Mouse (Mus musculus): ENCODE measurements around the gene Kirrel3. TPM values are rescaled to one million over a fixed set of nuclear protein-coding genes. Genes with fewer than 3 reads are reported as not detected.

The Kirrel3 gene
- polyA plus RNA-seq, 1 experiment from 2014 or later, result 0.13 TPM

DNA sequence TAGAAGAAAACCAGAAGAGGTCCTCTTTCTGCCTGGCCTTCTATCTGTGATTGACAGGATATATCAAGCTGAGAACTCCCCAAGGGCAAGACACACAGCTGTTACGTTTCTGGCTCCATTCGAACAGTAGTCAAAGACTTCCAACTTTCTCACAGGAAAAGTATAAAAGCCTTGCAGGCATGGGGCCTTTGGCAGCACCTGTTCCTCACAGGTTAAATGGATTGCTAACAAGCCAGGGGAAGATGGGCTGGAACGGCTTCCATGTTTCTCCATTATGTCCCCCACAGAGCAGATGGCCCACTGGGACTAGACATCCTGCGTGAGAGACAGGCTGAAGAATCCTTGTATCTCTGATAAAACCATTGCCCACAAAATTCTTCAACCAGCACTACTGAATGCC, 415.5 kb downstream of the Kirrel3 start:
- Histone ChIP-seq H3K9me3 (replicated peaks) (no peaks in the 10 kb centered on the region), H3K27ac (replicated peaks) (no peak overlapping the region), H3K4me2 (no peak overlapping the region), H3K36me3 (replicated peaks) (no peaks in the 10 kb centered on the region), H3K27me3 (no peaks in the 10 kb centered on the region), H3K9ac (no peak overlapping the region), H3K4me1 (replicated peaks) (no peaks in the 10 kb centered on the region), H3K4me3 (replicated peaks) (no peak overlapping the region)
- ATAC-seq (ENCODE audit: insufficient read depth), result no peak
- 63% methylated on average over 4 of the region's 4 CpGs for WGBS (ENCODE audit: insufficient replicate concordance)

DNA sequence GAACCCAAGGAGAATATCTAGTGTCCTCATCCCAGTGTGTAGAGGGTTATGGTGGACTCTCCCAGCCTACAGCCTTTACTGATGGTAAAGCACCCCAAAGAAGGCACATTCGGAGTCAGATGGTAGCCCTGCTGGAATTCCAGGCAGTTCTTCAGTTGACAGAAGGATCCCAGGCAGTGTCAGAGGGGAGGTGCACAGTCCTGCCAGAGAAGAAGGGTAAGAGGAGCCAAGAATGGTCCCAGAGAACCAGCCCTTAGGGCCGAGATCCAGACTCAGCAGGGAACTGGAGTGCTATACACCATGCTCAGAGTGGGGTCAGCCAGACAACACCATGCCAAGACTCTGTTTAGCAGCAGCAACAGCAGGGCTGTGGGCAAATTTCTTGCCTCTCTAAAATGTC, 416.2 kb downstream of the Kirrel3 start:
- Histone ChIP-seq H3K27me3 (no peaks in the 10 kb centered on the region), H3K27ac (replicated peaks) (no peak overlapping the region), H3K9ac (no peak overlapping the region), H3K9me3 (replicated peaks) (no peaks in the 10 kb centered on the region), H3K36me3 (replicated peaks) (no peaks in the 10 kb centered on the region), H3K4me2 (no peak overlapping the region), H3K4me1 (replicated peaks) (no peaks in the 10 kb centered on the region), H3K4me3 (replicated peaks) (no peak overlapping the region)
- ATAC-seq (ENCODE audit: insufficient read depth), result no peak
- 45% methylated on average over 2 of the region's 2 CpGs for WGBS (ENCODE audit: insufficient replicate concordance)

DNA sequence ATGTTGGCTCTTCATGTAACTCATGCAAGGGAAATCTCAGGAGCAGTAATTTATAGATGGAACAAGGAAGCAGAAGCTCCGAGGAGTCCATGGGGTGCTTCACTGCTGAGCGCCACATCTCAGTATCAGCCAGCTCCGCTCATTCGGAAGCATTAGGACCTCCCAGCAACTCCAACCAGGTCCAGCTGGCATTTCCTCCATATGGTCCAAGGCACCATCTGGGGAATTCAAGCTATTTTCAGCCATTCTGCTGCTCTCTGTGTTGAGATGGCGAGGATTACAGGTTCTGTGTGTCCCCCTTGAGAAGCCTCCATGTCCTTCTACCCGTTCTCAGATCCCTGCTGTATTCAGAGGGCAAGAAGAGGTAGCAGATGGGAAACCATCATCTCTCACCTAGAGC, 419.5 kb downstream of the Kirrel3 start:
- no peak overlapping the region for H3K9ac ChIP-seq
- H3K4me3 ChIP-seq (replicated peaks), result no peak overlapping the region
- no peaks in the 10 kb centered on the region for H3K9me3 ChIP-seq (replicated peaks)
- ATAC-seq (ENCODE audit: insufficient read depth), result no peak
- H3K4me2 ChIP-seq, result no peak overlapping the region
- H3K4me1 ChIP-seq (replicated peaks), result no peaks in the 10 kb centered on the region
- H3K36me3 ChIP-seq (replicated peaks), result no peaks in the 10 kb centered on the region
- no peaks in the 10 kb centered on the region for H3K27me3 ChIP-seq
- H3K27ac ChIP-seq (replicated peaks), result no peak overlapping the region
- 65% methylated on average over 6 of the region's 6 CpGs for WGBS (ENCODE audit: insufficient replicate concordance)

DNA sequence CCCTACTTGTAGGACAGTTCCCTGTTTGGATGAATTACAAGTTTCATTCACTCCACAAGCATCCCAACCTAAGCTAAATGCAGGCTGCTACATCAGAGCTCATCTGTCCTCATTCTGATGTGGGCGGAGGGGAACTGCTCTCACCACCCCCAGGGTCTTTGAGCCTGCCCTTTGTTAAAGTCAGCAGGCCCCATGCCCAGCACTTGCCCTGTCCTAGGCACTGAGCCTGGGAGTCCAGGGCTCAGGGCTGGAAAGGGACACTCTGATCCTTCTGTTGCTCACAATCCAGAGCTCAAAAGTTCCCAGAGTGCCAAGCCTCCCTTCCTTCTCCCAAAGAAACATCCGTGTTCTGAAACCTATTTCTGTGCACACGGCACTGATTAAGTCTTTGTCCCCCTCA, 422.3 kb downstream of the Kirrel3 start:
- no peaks in the 10 kb centered on the region for H3K27me3 ChIP-seq
- H3K4me2 ChIP-seq, result no peak overlapping the region
- no peaks in the 10 kb centered on the region for H3K36me3 ChIP-seq (replicated peaks)
- no peaks in the 10 kb centered on the region for H3K9me3 ChIP-seq (replicated peaks)
- ATAC-seq (ENCODE audit: insufficient read depth), result no peak
- no peak overlapping the region for H3K9ac ChIP-seq
- H3K27ac ChIP-seq (replicated peaks), result no peak overlapping the region
- no peaks in the 10 kb centered on the region for H3K4me1 ChIP-seq (replicated peaks)
- H3K4me3 ChIP-seq (replicated peaks), result no peak overlapping the region
- WGBS (ENCODE audit: insufficient replicate concordance), result 54% methylated on average over 3 of the region's 3 CpGs

DNA sequence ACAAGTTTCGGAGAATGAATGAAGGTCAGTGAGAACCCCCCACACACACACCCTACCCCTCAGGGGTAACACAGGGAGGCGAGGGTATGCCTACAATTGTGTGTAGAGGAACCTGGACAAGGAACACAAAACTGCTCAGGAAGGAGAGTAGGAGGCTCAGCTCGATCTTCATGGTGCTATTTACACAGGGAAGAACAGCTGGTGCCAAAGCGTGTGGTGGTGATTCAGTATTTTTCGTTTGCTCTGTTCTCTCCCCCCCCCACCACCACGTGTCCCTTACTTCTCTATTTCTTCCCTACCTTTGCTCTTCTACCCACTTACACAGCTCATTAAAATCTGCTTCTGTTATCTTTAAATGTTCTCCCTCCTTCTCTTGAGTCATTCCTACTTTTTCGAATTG, 426.1 kb downstream of the Kirrel3 start:
- H3K4me1 ChIP-seq (replicated peaks), result no peaks in the 10 kb centered on the region
- WGBS (ENCODE audit: insufficient replicate concordance), result 48% methylated on average over 7 of the region's 7 CpGs
- H3K9ac ChIP-seq, result no peak overlapping the region
- H3K36me3 ChIP-seq (replicated peaks), result no peaks in the 10 kb centered on the region
- no peaks in the 10 kb centered on the region for H3K27me3 ChIP-seq
- no peaks in the 10 kb centered on the region for H3K9me3 ChIP-seq (replicated peaks)
- H3K27ac ChIP-seq (replicated peaks), result no peak overlapping the region
- no peak overlapping the region for H3K4me3 ChIP-seq (replicated peaks)
- no peak overlapping the region for H3K4me2 ChIP-seq
- ATAC-seq (ENCODE audit: insufficient read depth), result no peak

DNA sequence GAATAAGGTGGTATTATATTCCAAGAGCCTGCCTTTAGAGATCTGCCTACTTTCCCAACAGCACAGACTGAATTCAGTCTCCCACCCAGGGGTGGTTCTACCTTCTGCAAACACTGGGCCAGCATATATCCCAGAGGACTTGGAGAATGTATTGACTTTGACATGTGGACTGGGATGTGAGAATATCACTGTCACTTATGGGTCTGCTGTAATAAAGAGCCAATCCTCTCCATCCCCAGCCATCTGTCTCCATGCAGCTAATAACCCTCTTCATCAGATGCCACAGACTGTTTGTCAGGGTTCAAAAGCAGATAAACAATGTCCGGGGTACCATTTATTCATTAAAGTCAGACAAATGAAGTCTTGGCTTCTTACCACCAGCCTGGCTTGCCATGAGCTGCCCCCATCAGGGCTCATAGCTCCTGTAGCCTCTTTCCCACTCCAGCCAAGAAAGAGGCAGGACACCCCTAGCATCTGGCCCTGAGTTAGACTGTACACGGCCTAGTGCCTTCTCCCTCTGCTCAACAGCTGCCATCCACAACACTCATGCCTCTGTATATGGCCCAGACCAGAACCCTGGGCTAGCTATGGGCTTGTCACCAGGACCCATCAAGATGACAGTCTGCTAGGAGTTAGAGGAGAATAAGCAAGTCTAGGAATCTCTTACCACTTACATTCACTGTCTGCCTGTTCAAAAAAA, 426.7 kb downstream of the Kirrel3 start:
- ATAC-seq (ENCODE audit: insufficient read depth), result no peak
- Histone ChIP-seq H3K4me2 (no peak overlapping the region), H3K4me1 (replicated peaks) (no peaks in the 10 kb centered on the region), H3K36me3 (replicated peaks) (no peaks in the 10 kb centered on the region), H3K27me3 (no peaks in the 10 kb centered on the region), H3K4me3 (replicated peaks) (no peak overlapping the region), H3K9me3 (replicated peaks) (no peaks in the 10 kb centered on the region), H3K9ac (no peak overlapping the region), H3K27ac (replicated peaks) (no peak overlapping the region)
- 60% methylated on average over 2 of the region's 2 CpGs for WGBS (ENCODE audit: insufficient replicate concordance)

DNA sequence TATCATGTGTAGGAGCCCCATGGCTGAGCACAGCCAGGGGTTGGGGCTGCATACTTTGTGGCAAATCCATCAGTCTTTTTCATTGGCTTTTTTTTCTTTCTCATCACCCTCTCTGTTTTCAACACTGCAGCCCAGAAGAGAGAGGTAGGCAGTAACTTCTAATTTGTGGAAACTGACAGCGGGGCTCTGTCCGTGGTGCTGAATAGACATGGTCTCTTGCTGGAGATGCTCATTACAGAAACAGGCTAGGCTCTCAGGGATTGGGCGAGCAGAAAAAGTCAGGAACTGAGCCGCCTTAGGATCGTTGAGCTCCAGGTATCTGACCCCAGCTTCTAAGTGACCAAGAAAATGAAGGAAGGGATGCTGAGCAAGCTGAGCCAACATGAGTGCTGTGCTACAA, 427.3 kb downstream of the Kirrel3 start:
- no peak overlapping the region for H3K9ac ChIP-seq
- no peaks in the 10 kb centered on the region for H3K36me3 ChIP-seq (replicated peaks)
- 7% methylated on average over 5 of the region's 5 CpGs for WGBS (ENCODE audit: insufficient replicate concordance)
- ATAC-seq (ENCODE audit: insufficient read depth), result no peak
- no peak overlapping the region for H3K4me3 ChIP-seq (replicated peaks)
- no peaks in the 10 kb centered on the region for H3K4me1 ChIP-seq (replicated peaks)
- no peaks in the 10 kb centered on the region for H3K9me3 ChIP-seq (replicated peaks)
- H3K27ac ChIP-seq (replicated peaks), result no peak overlapping the region
- no peak overlapping the region for H3K4me2 ChIP-seq
- no peaks in the 10 kb centered on the region for H3K27me3 ChIP-seq

DNA sequence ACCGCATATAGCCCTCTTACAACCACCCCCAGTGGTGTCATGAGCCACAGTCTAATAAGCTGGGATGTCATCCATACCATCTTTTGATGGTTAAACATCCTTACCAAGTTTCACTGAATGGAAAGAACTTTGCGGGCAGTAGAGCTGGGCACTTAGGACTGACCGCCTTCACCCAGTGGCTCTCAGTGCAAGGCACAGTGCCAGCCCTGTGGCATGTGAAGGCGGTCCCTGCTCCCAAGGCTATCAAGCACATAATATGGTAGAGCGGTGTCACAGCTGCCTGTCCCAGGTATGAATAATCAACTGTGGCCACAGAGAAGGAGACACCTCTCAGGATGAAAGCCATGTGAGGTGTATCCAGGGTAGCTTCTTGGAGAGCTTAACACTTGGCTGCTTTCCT, 433.3 kb downstream of the Kirrel3 start:
- Histone ChIP-seq H3K4me2 (no peak overlapping the region), H3K27me3 (no peaks in the 10 kb centered on the region), H3K9ac (no peak overlapping the region), H3K36me3 (replicated peaks) (no peaks in the 10 kb centered on the region), H3K27ac (replicated peaks) (no peak overlapping the region), H3K4me1 (replicated peaks) (no peaks in the 10 kb centered on the region), H3K9me3 (replicated peaks) (no peaks in the 10 kb centered on the region), H3K4me3 (replicated peaks) (no peak overlapping the region)
- ATAC-seq (ENCODE audit: insufficient read depth), result no peak
- 67% methylated on average over 5 of the region's 5 CpGs for WGBS (ENCODE audit: insufficient replicate concordance)

DNA sequence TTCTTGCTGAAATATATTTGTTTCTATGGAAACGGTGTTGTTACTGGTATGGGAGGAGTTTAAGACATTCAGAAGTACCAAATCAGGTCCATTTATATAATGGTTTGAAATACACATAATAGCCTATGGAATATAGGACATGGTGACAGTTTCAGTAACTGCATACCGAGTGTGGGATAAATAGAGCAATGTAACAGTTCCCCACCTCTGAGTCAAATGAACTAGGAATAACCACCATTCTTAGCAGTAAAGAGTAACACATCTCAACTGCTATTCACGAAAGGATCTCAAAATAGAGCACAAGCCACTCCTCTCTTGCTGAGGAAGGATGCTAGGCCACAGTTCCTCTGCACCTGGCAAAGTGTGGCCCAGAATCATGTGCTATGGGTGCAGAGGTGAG, 434.4 kb downstream of the Kirrel3 start:
- H3K4me1 ChIP-seq (replicated peaks), result no peaks in the 10 kb centered on the region
- 53% methylated on average over 3 of the region's 3 CpGs for WGBS (ENCODE audit: insufficient replicate concordance)
- H3K9ac ChIP-seq, result no peak overlapping the region

DNA sequence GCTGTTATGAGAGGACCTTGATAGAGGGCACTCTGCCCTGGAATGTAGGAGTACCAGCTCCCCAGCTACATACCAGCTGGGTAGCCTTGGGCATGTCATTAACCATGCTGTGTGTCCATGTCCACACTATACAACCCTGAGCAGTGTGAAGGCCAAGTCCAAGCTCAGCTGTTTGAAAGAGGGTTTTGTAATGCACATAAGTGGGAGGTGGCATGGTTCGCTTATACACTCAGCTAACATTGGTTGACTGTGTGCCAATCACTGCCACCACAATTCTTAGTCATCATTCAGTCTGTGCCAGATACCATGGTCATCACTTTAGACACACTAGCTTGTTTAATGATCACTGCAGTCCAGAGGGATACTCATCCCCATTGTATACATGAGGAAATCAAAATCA, 436.2 kb downstream of the Kirrel3 start:
- Histone ChIP-seq H3K27me3 (no peaks in the 10 kb centered on the region), H3K27ac (replicated peaks) (no peak overlapping the region), H3K9ac (no peak overlapping the region), H3K9me3 (replicated peaks) (no peaks in the 10 kb centered on the region), H3K4me1 (replicated peaks) (no peaks in the 10 kb centered on the region), H3K36me3 (replicated peaks) (no peaks in the 10 kb centered on the region), H3K4me3 (replicated peaks) (no peak overlapping the region), H3K4me2 (no peak overlapping the region)
- no peak for ATAC-seq (ENCODE audit: insufficient read depth)
- WGBS (ENCODE audit: insufficient replicate concordance), result 50% methylated on average over 1 of the region's 1 CpGs

More for the DNA sequence above, 434.4 kb downstream of the Kirrel3 start:
- no peak overlapping the region for H3K4me3 ChIP-seq (replicated peaks)
- H3K27me3 ChIP-seq, result no peaks in the 10 kb centered on the region
- no peaks in the 10 kb centered on the region for H3K36me3 ChIP-seq (replicated peaks)
- no peak overlapping the region for H3K27ac ChIP-seq (replicated peaks)
- no peak for ATAC-seq (ENCODE audit: insufficient read depth)
- no peaks in the 10 kb centered on the region for H3K9me3 ChIP-seq (replicated peaks)
- no peak overlapping the region for H3K4me2 ChIP-seq

DNA sequence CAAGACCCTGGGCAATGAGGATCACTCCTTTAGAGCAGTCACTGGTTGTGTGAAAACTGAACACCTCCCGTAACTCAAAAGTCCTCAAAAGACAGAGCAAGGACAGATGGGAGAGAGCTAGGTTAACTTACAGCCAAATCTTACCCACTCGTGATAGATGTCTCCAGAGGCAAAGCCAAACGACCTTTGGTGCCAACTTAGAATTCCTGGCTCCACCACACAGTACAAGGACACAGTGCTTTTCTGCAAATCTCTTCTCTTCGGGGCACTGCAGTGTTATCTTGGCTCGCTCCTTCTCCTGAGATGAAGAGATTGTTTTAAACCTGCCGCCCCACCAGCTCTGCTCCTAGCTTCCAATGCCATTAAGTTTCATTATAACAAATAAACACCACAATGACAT, 437.0 kb downstream of the Kirrel3 start:
- Histone ChIP-seq H3K36me3 (replicated peaks) (no peaks in the 10 kb centered on the region), H3K9ac (no peak overlapping the region), H3K27ac (replicated peaks) (no peak overlapping the region), H3K4me1 (replicated peaks) (no peaks in the 10 kb centered on the region), H3K4me3 (replicated peaks) (no peak overlapping the region), H3K4me2 (no peak overlapping the region), H3K9me3 (replicated peaks) (no peaks in the 10 kb centered on the region), H3K27me3 (no peaks in the 10 kb centered on the region)
- WGBS (ENCODE audit: insufficient replicate concordance), result 49% methylated on average over 6 of the region's 6 CpGs
- ATAC-seq (ENCODE audit: insufficient read depth), result no peak

Data from liver, embryonic 15.5 days (tissue).